Mouse (Mus musculus): ENCODE measurements around the gene 5430427O19Rik. TPM values are rescaled to one million over a fixed set of nuclear protein-coding genes. Genes with fewer than 3 reads are reported as not detected.

The 5430427O19Rik gene
- 0.15 and 0.16 TPM in 2 replicates for polyA plus RNA-seq (2012; rRNA removed)

GRCm38 (mm10) chrX:85869914-85870483, at the start of gene 5430427O19Rik:
TSS of gene 5430427O19Rik (plus strand) at chrX:85870354.
- DNase-seq (ENCODE audit: extremely low spot score in 1 of 2, low spot score in 1 of 2) = no peak

GRCm38 (mm10) chrX:85827719-85828453, 42.3 kb upstream of the 5430427O19Rik start:
- no peak for DNase-seq (ENCODE audit: extremely low spot score in 1 of 2, low spot score in 1 of 2)

- peak; percentile 1 to 14 for DNase-seq (ENCODE audit: extremely low spot score in 1 of 2, low spot score in 1 of 2)
Observed at GRCm38 (mm10) chrX:85829000-85829399, 41.2 kb upstream of the 5430427O19Rik start.

GRCm38 (mm10) chrX:85839174-85839573, 31.0 kb upstream of the 5430427O19Rik start:
- DNase-seq (ENCODE audit: extremely low spot score in 1 of 2, low spot score in 1 of 2) = no peak

- no peak for DNase-seq (ENCODE audit: extremely low spot score in 1 of 2, low spot score in 1 of 2)
Observed at GRCm38 (mm10) chrX:85855938-85856337, 14.2 kb upstream of the 5430427O19Rik start.

GRCm38 (mm10) chrX:85857169-85857568, 13.0 kb upstream of the 5430427O19Rik start:
- no peak for DNase-seq (ENCODE audit: extremely low spot score in 1 of 2, low spot score in 1 of 2)

GRCm38 (mm10) chrX:85868079-85868478, 2.1 kb upstream of the 5430427O19Rik start:
- no peak for DNase-seq (ENCODE audit: extremely low spot score in 1 of 2, low spot score in 1 of 2)

GRCm38 (mm10) chrX:85871371-85872056, 1.4 kb downstream of the 5430427O19Rik start:
- no peak for DNase-seq (ENCODE audit: extremely low spot score in 1 of 2, low spot score in 1 of 2)

GRCm38 (mm10) chrX:85874367-85874766, 4.2 kb downstream of the 5430427O19Rik start:
- no peak for DNase-seq (ENCODE audit: extremely low spot score in 1 of 2, low spot score in 1 of 2)

- no peak for DNase-seq (ENCODE audit: extremely low spot score in 1 of 2, low spot score in 1 of 2)
Observed at GRCm38 (mm10) chrX:85875951-85876350, 5.8 kb downstream of the 5430427O19Rik start.

- no peak for DNase-seq (ENCODE audit: extremely low spot score in 1 of 2, low spot score in 1 of 2)
Observed at GRCm38 (mm10) chrX:85877747-85878146, 7.6 kb downstream of the 5430427O19Rik start.

- DNase-seq (ENCODE audit: extremely low spot score in 1 of 2, low spot score in 1 of 2) = no peak
Observed at GRCm38 (mm10) chrX:85878293-85878692, 8.1 kb downstream of the 5430427O19Rik start.

GRCm38 (mm10) chrX:85879198-85879977, 9.2 kb downstream of the 5430427O19Rik start:
- peak; percentile 1 to 64 for DNase-seq (ENCODE audit: extremely low spot score in 1 of 2, low spot score in 1 of 2)

GRCm38 (mm10) chrX:85886651-85887050, 16.5 kb downstream of the 5430427O19Rik start:
- DNase-seq (ENCODE audit: extremely low spot score in 1 of 2, low spot score in 1 of 2) = no peak

- no peak for DNase-seq (ENCODE audit: extremely low spot score in 1 of 2, low spot score in 1 of 2)
Observed at GRCm38 (mm10) chrX:85901195-85901594, 31.0 kb downstream of the 5430427O19Rik start.

GRCm38 (mm10) chrX:85919034-85919433, 48.9 kb downstream of the 5430427O19Rik start:
- peak in 1 of 2 experiments; percentile 2 for DNase-seq (ENCODE audit: extremely low spot score in 1 of 2, low spot score in 1 of 2)

- peak in 1 of 2 experiments; percentile 53 for DNase-seq (ENCODE audit: extremely low spot score in 1 of 2, low spot score in 1 of 2)
Observed at GRCm38 (mm10) chrX:85932991-85933390, 62.8 kb downstream of the 5430427O19Rik start.

Measured in frontal cortex, adult 2 months (tissue).